Mouse (Mus musculus) liver, embryonic 13.5 days (tissue): ENCODE results near the gene Olfr1443. TPM values are rescaled to one million over a fixed set of nuclear protein-coding genes. Genes with fewer than 3 reads are reported as not detected.
"Not testable (repeated sequence)": the region's sequence is repeated elsewhere in the genome, so short reads cannot be mapped to it uniquely, and the experiment has no call there.

Source experiments
- ATAC-seq: fragments of 200-750 bp; cut with Nextera tagmentation; 2 replicates; pipeline ENCODE4 v1.8.0; 2017; ENCODE audit warnings: low read depth, mild to moderate bottlenecking, moderate number of reproducible peaks, moderate library complexity
- DNase-seq: peaks from one replicate; pipeline ENCODE4 v3.0.0; 2022
- H3K27ac ChIP-seq: fragments of 300-500 bp; sonication (generic); 2 replicates; pipeline ENCODE4 v1.5.1; 2015; ENCODE audit warnings: moderate library complexity, mild to moderate bottlenecking, inconsistent platforms
- H3K27me3 ChIP-seq: fragments of 300-500 bp; sonication (generic); 2 replicates; pipeline ENCODE4 v1.6.1; 2015; ENCODE audit warnings: mild to moderate bottlenecking, inconsistent platforms
- H3K36me3 ChIP-seq: fragments of 300-500 bp; sonication (generic); 2 replicates; pipeline ENCODE4 v1.6.1; 2015; ENCODE audit warnings: mild to moderate bottlenecking, inconsistent platforms
- H3K4me1 ChIP-seq: fragments of 300-500 bp; sonication (generic); replicated peaks from 2 replicates; pipeline ENCODE4 v1.6.1; 2015; ENCODE audit warnings: inconsistent platforms
- H3K4me2 ChIP-seq: fragments of 300-500 bp; sonication (generic); 2 replicates; pipeline ENCODE4 v1.6.1; 2015; ENCODE audit warnings: inconsistent platforms, mild to moderate bottlenecking, moderate library complexity
- H3K4me3 ChIP-seq: fragments of 300-500 bp; sonication (generic); replicated peaks from 2 replicates; pipeline ENCODE4 v1.5.1; 2015; ENCODE audit warnings: mild to moderate bottlenecking, inconsistent platforms
- H3K9ac ChIP-seq: fragments of 300-500 bp; sonication (generic); 2 replicates; pipeline ENCODE4 v1.6.1; 2015; ENCODE audit warnings: mild to moderate bottlenecking, inconsistent platforms
- H3K9me3 ChIP-seq: fragments of 300-500 bp; sonication (generic); replicated peaks from 2 replicates; pipeline ENCODE4 v1.6.1; 2016; ENCODE audit warnings: inconsistent platforms
- WGBS: fragments of 180-500 bp; shearing (Covaris S2); methylation state at CpG from one replicate; pipeline ENCODE4 v1.1.7; 2015; ENCODE audit not compliant: insufficient replicate concordance; 5-methylcytosine and 5-hydroxymethylcytosine counted together
- polyA plus RNA-seq: library from polyadenylated mRNA; unstranded; fragments of >200 nt; fragmentation: Nextera tagmentation; extraction: Ambion mirVana; gene quantifications from 2 replicates; pipeline ENCODE4 v1.2.1, GENCODE M21; 2015

The Olfr1443 gene
- polyA plus RNA-seq: not detected in 2 replicates

- ATAC-seq: no peak
- Histone ChIP-seq H3K4me2 (no peak within 1 kb of the TSS), H3K27ac (no peak within 1 kb of the TSS), H3K36me3 (no peaks in the 10 kb centered on the region), H3K9me3 (no peaks in the 10 kb centered on the region), H3K4me3 (no peak within 1 kb of the TSS), H3K9ac (no peak within 1 kb of the TSS), H3K27me3 (no peaks in the 10 kb centered on the region), H3K4me1 (no peaks in the 10 kb centered on the region)
- 34% methylated on average over 3 of the region's 3 CpGs for WGBS
- DNase-seq: no peak
Observed at GRCm38 (mm10) chr19:12677812-12678211, at the start of gene Olfr1443. Gene Olfr1443, plus strand, starts transcription at chr19:12678112.

- no peak for DNase-seq
- Histone ChIP-seq H3K9me3 (no peaks in the 10 kb centered on the region), H3K4me2 (no peak within 1 kb of the TSS), H3K4me3 (no peak within 1 kb of the TSS), H3K4me1 (no peaks in the 10 kb centered on the region), H3K27ac (no peak within 1 kb of the TSS), H3K36me3 (no peaks in the 10 kb centered on the region), H3K27me3 (no peaks in the 10 kb centered on the region), H3K9ac (no peak within 1 kb of the TSS)
- ATAC-seq: no peak
- 53% methylated on average over 4 of the region's 4 CpGs for WGBS
Observed at GRCm38 (mm10) chr19:12633176-12633575, 44.7 kb upstream of the Olfr1443 start, which contains the start of gene Glyat. Gene Glyat, plus strand, starts transcription at chr19:12633308.

GRCm38 (mm10) chr19:12634259-12634658 lies 43.7 kb upstream of the Olfr1443 start:
- Histone ChIP-seq H3K27me3 (no peaks in the 10 kb centered on the region), H3K4me1 (no peaks in the 10 kb centered on the region), H3K36me3 (no peaks in the 10 kb centered on the region), H3K27ac (no peak overlapping the region), H3K4me2 (no peak overlapping the region), H3K4me3 (no peak overlapping the region), H3K9ac (no peak overlapping the region), H3K9me3 (no peaks in the 10 kb centered on the region)
- WGBS: 67% methylated on average over 3 of the region's 3 CpGs
- no peak for ATAC-seq
- DNase-seq: no peak

- H3K4me3 ChIP-seq: no peak overlapping the region
- H3K9me3 ChIP-seq: no peaks in the 10 kb centered on the region
- ATAC-seq: no peak
- WGBS: 69% methylated on average over 4 of the region's 4 CpGs
- no peaks in the 10 kb centered on the region for H3K4me1 ChIP-seq
- H3K27me3 ChIP-seq: no peaks in the 10 kb centered on the region
- no peaks in the 10 kb centered on the region for H3K36me3 ChIP-seq
- no peak overlapping the region for H3K27ac ChIP-seq
- H3K9ac ChIP-seq: no peak overlapping the region
- H3K4me2 ChIP-seq: no peak overlapping the region
- DNase-seq: no peak
Observed at GRCm38 (mm10) chr19:12634963-12635362, 42.9 kb upstream of the Olfr1443 start.

- Histone ChIP-seq H3K9ac (no peak overlapping the region), H3K36me3 (no peaks in the 10 kb centered on the region), H3K9me3 (no peaks in the 10 kb centered on the region), H3K27me3 (no peaks in the 10 kb centered on the region), H3K4me1 (no peaks in the 10 kb centered on the region), H3K27ac (no peak overlapping the region), H3K4me3 (no peak overlapping the region), H3K4me2 (no peak overlapping the region)
- DNase-seq (no peak), ATAC-seq (no peak)
- WGBS: 42% methylated on average over 3 of the region's 3 CpGs
Observed at GRCm38 (mm10) chr19:12636863-12637262, 41.0 kb upstream of the Olfr1443 start.

- H3K4me3 ChIP-seq: no peak overlapping the region
- no peaks in the 10 kb centered on the region for H3K9me3 ChIP-seq
- H3K27ac ChIP-seq: no peak overlapping the region
- no peaks in the 10 kb centered on the region for H3K36me3 ChIP-seq
- no peak overlapping the region for H3K4me2 ChIP-seq
- ATAC-seq (no peak), DNase-seq (no peak)
- no peaks in the 10 kb centered on the region for H3K27me3 ChIP-seq
- 53% methylated on average over 1 of the region's 1 CpGs for WGBS
- no peaks in the 10 kb centered on the region for H3K4me1 ChIP-seq
- no peak overlapping the region for H3K9ac ChIP-seq
Observed at GRCm38 (mm10) chr19:12638049-12638448, 39.9 kb upstream of the Olfr1443 start.

GRCm38 (mm10) chr19:12649511-12649910 lies 28.4 kb upstream of the Olfr1443 start:
- Histone ChIP-seq H3K27ac (no peak overlapping the region), H3K9ac (no peak overlapping the region), H3K27me3 (no peaks in the 10 kb centered on the region), H3K4me2 (no peak overlapping the region), H3K4me1 (no peaks in the 10 kb centered on the region), H3K4me3 (no peak overlapping the region), H3K36me3 (no peaks in the 10 kb centered on the region), H3K9me3 (no peaks in the 10 kb centered on the region)
- no peak for DNase-seq
- ATAC-seq: no peak

GRCm38 (mm10) chr19:12666156-12666555 lies 11.8 kb upstream of the Olfr1443 start:
- no peak overlapping the region for H3K4me3 ChIP-seq
- ATAC-seq: no peak
- WGBS: 35% methylated on average over 1 of the region's 1 CpGs

GRCm38 (mm10) chr19:12668601-12669000 lies 9.3 kb upstream of the Olfr1443 start:
- not testable (repeated sequence) for H3K27ac ChIP-seq, DNase-seq, ATAC-seq, H3K4me2 ChIP-seq, H3K9me3 ChIP-seq, H3K36me3 ChIP-seq, H3K4me3 ChIP-seq, H3K4me1 ChIP-seq, H3K27me3 ChIP-seq, H3K9ac ChIP-seq
- WGBS: 76% methylated on average over 3 of the region's 3 CpGs

More at GRCm38 (mm10) chr19:12666156-12666555, 11.8 kb upstream of the Olfr1443 start:
- Histone ChIP-seq H3K27me3 (no peaks in the 10 kb centered on the region), H3K4me1 (no peaks in the 10 kb centered on the region), H3K36me3 (no peaks in the 10 kb centered on the region), H3K27ac (no peak overlapping the region), H3K4me2 (no peak overlapping the region), H3K9me3 (peaks cover 3% of the 10 kb centered on the region; the same call in 1 of the 2 replicates), H3K9ac (no peak overlapping the region)
- DNase-seq: no peak

GRCm38 (mm10) chr19:12670139-12670538 lies 7.8 kb upstream of the Olfr1443 start, which contains the start of gene Olfr1442:
Gene Olfr1442, plus strand, starts transcription at chr19:12670439.
- Histone ChIP-seq H3K9me3 (no peaks in the 10 kb centered on the region), H3K4me1 (no peaks in the 10 kb centered on the region), H3K36me3 (no peaks in the 10 kb centered on the region), H3K4me2 (no peak within 1 kb of the TSS), H3K27me3 (no peaks in the 10 kb centered on the region), H3K27ac (no peak within 1 kb of the TSS), H3K9ac (no peak within 1 kb of the TSS), H3K4me3 (no peak within 1 kb of the TSS)
- DNase-seq: no peak
- ATAC-seq: no peak

GRCm38 (mm10) chr19:12671051-12671450 lies 6.9 kb upstream of the Olfr1443 start:
- Histone ChIP-seq H3K27ac (no peak overlapping the region), H3K4me2 (no peak overlapping the region), H3K9me3 (no peaks in the 10 kb centered on the region), H3K4me1 (no peaks in the 10 kb centered on the region), H3K4me3 (no peak overlapping the region), H3K27me3 (no peaks in the 10 kb centered on the region), H3K9ac (no peak overlapping the region), H3K36me3 (no peaks in the 10 kb centered on the region)
- WGBS: 60% methylated on average over 4 of the region's 4 CpGs
- ATAC-seq (no peak), DNase-seq (no peak)

- H3K4me1 ChIP-seq: no peaks in the 10 kb centered on the region
- no peaks in the 10 kb centered on the region for H3K27me3 ChIP-seq
- H3K9me3 ChIP-seq: no peaks in the 10 kb centered on the region
- H3K27ac ChIP-seq: no peak overlapping the region
- ATAC-seq: no peak
- no peak overlapping the region for H3K4me2 ChIP-seq
- no peaks in the 10 kb centered on the region for H3K36me3 ChIP-seq
- DNase-seq: no peak
- H3K4me3 ChIP-seq: no peak overlapping the region
- no peak overlapping the region for H3K9ac ChIP-seq
Observed at GRCm38 (mm10) chr19:12684638-12685037, 6.7 kb downstream of the Olfr1443 start.
